Comparison of ENCODE assay signal across 9 mouse cellular contexts in the genomic region with DNA sequence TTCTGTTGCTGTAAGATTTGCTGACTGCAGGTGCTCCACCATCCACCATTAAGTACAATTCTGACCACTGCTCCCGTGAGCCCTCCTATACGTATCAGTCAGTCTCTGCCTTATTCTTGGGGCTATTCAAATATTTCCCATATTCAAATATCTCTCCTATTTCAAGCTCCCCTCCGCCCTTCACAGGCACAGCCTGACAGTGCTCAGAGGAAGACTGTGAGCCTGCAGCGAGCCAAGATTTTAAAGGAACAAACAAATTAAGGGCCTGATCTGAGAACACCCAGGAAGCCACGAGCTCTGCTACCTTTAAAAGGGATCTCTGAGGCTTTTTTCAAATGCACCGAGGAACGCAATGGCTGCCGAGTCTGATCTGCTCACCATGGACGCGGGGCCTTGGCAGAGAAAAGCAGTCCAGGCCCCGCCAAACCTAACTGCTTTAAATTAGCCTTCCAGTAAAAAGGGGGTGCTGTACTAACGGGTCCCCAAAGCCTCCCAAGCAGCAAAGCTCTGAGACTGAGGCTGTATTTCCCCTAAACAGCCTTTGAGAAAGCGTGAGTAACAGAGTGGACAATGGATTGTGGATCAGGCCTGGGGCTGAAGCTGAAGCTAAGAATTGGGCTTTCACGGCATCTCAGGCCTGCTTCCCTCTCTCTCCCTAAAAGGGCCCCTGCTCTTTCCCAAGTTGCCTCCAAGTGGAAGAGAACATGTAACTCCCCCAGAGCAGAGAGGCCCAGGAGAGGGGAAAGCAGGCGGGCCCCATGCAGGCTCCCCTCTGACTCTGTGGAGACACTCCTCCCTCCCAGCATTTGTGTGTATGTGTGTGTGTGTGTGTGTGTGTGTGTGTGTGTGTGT. TPM values are rescaled to one million over a fixed set of nuclear protein-coding genes. Genes with fewer than 3 reads are reported as not detected.
A peak's percentile ranks its signal among the peaks of the same experiment; 100 is the strongest.
DNase-seq lines count a peak whose midpoint lies in the region; ATAC-seq and TF ChIP-seq lines count a peak whose summit lies in the region.
"Had no signal": no experiment of that assay in that cellular context is flagged by ENCODE, and none has a peak within 500 bp of the region (broad histone marks: within the 10 kb centered on the region; RNA-seq: fewer than 3 reads in every experiment).

No protein-coding gene starts in this region.

- WGBS in heart, embryonic 12.5 days: 45% methylated on average over 15 of the region's 15 CpGs
- WGBS in limb, embryonic 15.5 days: 13% methylated on average over 15 of the region's 15 CpGs
- 34% methylated on average over 15 of the region's 15 CpGs for WGBS in neural tube, embryonic 13.5 days

- TF ChIP-seq EP300 in ES-Bruce4 (IDR thresholded peaks at IDR 0.05; ENCODE audit: insufficient read depth, low read depth, low read length): no peak

- 0 out of 2 replicates have a peak overlapping the region, but pooled peaks have one; percentile 14 for H3K9ac ChIP-seq in ES-Bruce4 (ENCODE audit: low read depth, poor library complexity, severe bottlenecking)
- peak overlapping the region; percentile 59 for H3K9ac ChIP-seq in heart, embryonic 12.5 days
- peak overlapping the region; percentile 31 for H3K9ac ChIP-seq in limb, embryonic 15.5 days
- H3K9ac ChIP-seq in neural tube, embryonic 13.5 days: peak overlapping the region; percentile 57

- no peak overlapping the region for H3K27ac ChIP-seq in ES-Bruce4 (ENCODE audit: insufficient read depth, low read length)
- H3K27ac ChIP-seq in heart, embryonic 12.5 days (ENCODE audit: poor library complexity, severe bottlenecking): peak overlapping the region; percentile 94
- H3K27ac ChIP-seq in limb, embryonic 15.5 days: peak overlapping the region; percentile 99
- H3K27ac ChIP-seq in neural tube, embryonic 13.5 days (replicated peaks): peak overlapping the region; percentile 86

- H3K27me3 ChIP-seq in ES-Bruce4 (ENCODE audit: control insufficient read depth, insufficient read depth, low read length, poor library complexity, severe bottlenecking): no peaks in the 10 kb centered on the region
- no peaks in the 10 kb centered on the region for H3K27me3 ChIP-seq in heart, embryonic 12.5 days (replicated peaks)
- no peaks in the 10 kb centered on the region for H3K27me3 ChIP-seq in limb, embryonic 15.5 days
- peaks cover 29% of the 10 kb centered on the region for H3K27me3 ChIP-seq in neural tube, embryonic 13.5 days

- ATAC-seq in heart, embryonic 12.5 days (ENCODE audit: insufficient number of reproducible peaks, low FRiP score): peak; percentile 53; the same call in 1 of the 2 replicates
- ATAC-seq in limb, embryonic 15.5 days (ENCODE audit: insufficient number of reproducible peaks, low FRiP score, low TSS enrichment, low read depth): peak; percentile 70
- ATAC-seq in neural tube, embryonic 13.5 days (ENCODE audit: low read depth): no peak
- ATAC-seq in megakaryocyte-erythroid progenitor cell, adult 5-6 weeks (replicated peaks; ENCODE audit: low FRiP score, low TSS enrichment, poor library complexity, severe bottlenecking): no peak

- H3K4me2 ChIP-seq in heart, embryonic 12.5 days: peak overlapping the region; percentile 27
- peak overlapping the region; percentile 38 for H3K4me2 ChIP-seq in limb, embryonic 15.5 days
- peak overlapping the region; percentile 20 for H3K4me2 ChIP-seq in neural tube, embryonic 13.5 days

- TF ChIP-seq CTCF in ES-Bruce4 (IDR thresholded peaks at IDR 0.05; ENCODE audit: low read depth, low read length): no peak

- DNase-seq in embryo, embryonic 10.5 days (ENCODE audit: low spot score): peak; percentile 58
- no peak for DNase-seq in embryo, embryonic 10 days (ENCODE audit: low spot score)
- no peak for DNase-seq in right cerebral cortex, postnatal 14 days

- no peak for TF ChIP-seq POLR2A in ES-Bruce4 (IDR thresholded peaks at IDR 0.05; ENCODE audit: insufficient read depth, low read length)

- H3K4me1 ChIP-seq in ES-Bruce4 (ENCODE audit: control insufficient read depth, insufficient read depth, low read length): peaks cover 7% of the 10 kb centered on the region
- peaks cover 67% of the 10 kb centered on the region for H3K4me1 ChIP-seq in heart, embryonic 12.5 days (replicated peaks)
- peaks cover 89% of the 10 kb centered on the region for H3K4me1 ChIP-seq in limb, embryonic 15.5 days
- H3K4me1 ChIP-seq in neural tube, embryonic 13.5 days (replicated peaks): peaks cover 66% of the 10 kb centered on the region

- no peaks in the 10 kb centered on the region for H3K36me3 ChIP-seq in ES-Bruce4 (ENCODE audit: control insufficient read depth, insufficient read depth, low read length, poor library complexity, severe bottlenecking)
- no peaks in the 10 kb centered on the region for H3K36me3 ChIP-seq in heart, embryonic 12.5 days
- no peaks in the 10 kb centered on the region for H3K36me3 ChIP-seq in limb, embryonic 15.5 days
- H3K36me3 ChIP-seq in neural tube, embryonic 13.5 days: no peaks in the 10 kb centered on the region

- H3K4me3 ChIP-seq in ES-Bruce4 (ENCODE audit: low read depth, low read length): no peak overlapping the region
- no peak overlapping the region for H3K4me3 ChIP-seq in heart, embryonic 12.5 days
- peak overlapping the region; percentile 16 for H3K4me3 ChIP-seq in limb, embryonic 15.5 days
- H3K4me3 ChIP-seq in neural tube, embryonic 13.5 days: no peak overlapping the region
- H3K4me3 ChIP-seq: erythroblast, embryonic 14.5 days had no signal

- no peaks in the 10 kb centered on the region for H3K9me3 ChIP-seq in ES-Bruce4 (replicated peaks; ENCODE audit: control insufficient read depth, insufficient read depth, low read length, poor library complexity, severe bottlenecking)
- H3K9me3 ChIP-seq in heart, embryonic 12.5 days (replicated peaks): no peaks in the 10 kb centered on the region
- no peaks in the 10 kb centered on the region for H3K9me3 ChIP-seq in limb, embryonic 15.5 days
- H3K9me3 ChIP-seq in neural tube, embryonic 13.5 days: no peaks in the 10 kb centered on the region

RNA-seq across cellular contexts. Expression of a gene that starts 29.3 kb away (rescaled TPM):
- 10.2 and 14.3 TPM in 2 replicates for polyA plus RNA-seq in ES-Bruce4 (2011; ENCODE audit: insufficient read depth, insufficient read length, low read depth, missing spikeins)
- 8.2 and 10.0 TPM in 2 replicates for polyA plus RNA-seq in heart, embryonic 12.5 days (2016; fragmentation: Nextera tagmentation; extraction: Ambion mirVana)
- polyA plus RNA-seq in limb, embryonic 15.5 days (2015; fragmentation: Nextera tagmentation; extraction: Ambion mirVana): 14.3 and 14.5 TPM in 2 replicates
- polyA plus RNA-seq in neural tube, embryonic 13.5 days (2015; fragmentation: Nextera tagmentation; extraction: Ambion mirVana): 10.5 and 12.0 TPM in 2 replicates
- total RNA-seq in megakaryocyte-erythroid progenitor cell, adult 5-6 weeks (2014; fragmentation: Nextera tagmentation): 16.0 and 28.8 TPM in 2 replicates
- 5.8 and 16.2 TPM in 2 replicates for total RNA-seq in megakaryocyte-erythroid progenitor cell, adult 5-6 weeks (2017)

RNA-seq across cellular contexts. Expression of a gene that starts 48.0 kb away (rescaled TPM):
- polyA plus RNA-seq in ES-Bruce4 (2011; ENCODE audit: insufficient read depth, insufficient read length, low read depth, missing spikeins): 60.9 and 62.0 TPM in 2 replicates
- 54.0 and 54.6 TPM in 2 replicates for polyA plus RNA-seq in heart, embryonic 12.5 days (2016; fragmentation: Nextera tagmentation; extraction: Ambion mirVana)
- polyA plus RNA-seq in limb, embryonic 15.5 days (2015; fragmentation: Nextera tagmentation; extraction: Ambion mirVana): 72.2 and 85.8 TPM in 2 replicates
- polyA plus RNA-seq in neural tube, embryonic 13.5 days (2015; fragmentation: Nextera tagmentation; extraction: Ambion mirVana): 21.9 and 26.9 TPM in 2 replicates
- 54.7 and 56.7 TPM in 2 replicates for total RNA-seq in megakaryocyte-erythroid progenitor cell, adult 5-6 weeks (2014; fragmentation: Nextera tagmentation)
- total RNA-seq in megakaryocyte-erythroid progenitor cell, adult 5-6 weeks (2017): 18.3 and 24.7 TPM in 2 replicates

Comparison
In these comparisons a context has a peak if more than half of its experiments do, and no peak if none do; other contexts are left out.
1. ATAC-seq: peak in heart, embryonic 12.5 days (single experiment) and limb, embryonic 15.5 days (single experiment); none in neural tube, embryonic 13.5 days (single experiment) and megakaryocyte-erythroid progenitor cell, adult 5-6 weeks (single experiment).
2. Peak in every context shown above with its lines, with median percentiles within 50 percentile points of each other: H3K9ac ChIP-seq and H3K4me2 ChIP-seq.